Mouse (Mus musculus): ENCODE data around the gene Senp1. TPM values are rescaled to one million over a fixed set of nuclear protein-coding genes. Genes with fewer than 3 reads are reported as not detected.

Senp1 gene
- 52.8 TPM for polyA plus RNA-seq (2014; fragmentation: Illumina TruSeq; extraction: RNeasy Lipid Tissue Mini Kit (QIAGEN cat#74804))

GRCm38 (mm10) chr15:98093121-98094011, at the start of gene Senp1:
Gene Senp1, minus strand, starts transcription at chr15:98093744.

GRCm38 (mm10) chr15:98092372-98093120, 998 bp downstream of the Senp1 start, which contains the start of gene Pfkm:
Gene Pfkm, plus strand, starts transcription at chr15:98092589.

GRCm38 (mm10) chr15:98003822-98004739, 89.5 kb downstream of the Senp1 start, which contains the start of gene Col2a1:
Gene Col2a1, minus strand, starts transcription at chr15:98004695.

Other genes starting within 250 kb of the Senp1 start
- 3.2 TPM for gene Hdac7, start 249.2 kb downstream of the Senp1 start, polyA plus RNA-seq (2014; fragmentation: Illumina TruSeq; extraction: RNeasy Lipid Tissue Mini Kit (QIAGEN cat#74804))
- 1.7 TPM for gene Vdr, start 183.1 kb downstream of the Senp1 start, polyA plus RNA-seq (2014; fragmentation: Illumina TruSeq; extraction: RNeasy Lipid Tissue Mini Kit (QIAGEN cat#74804))
- 10.4 TPM for gene Tmem106c, start 129.5 kb downstream of the Senp1 start, polyA plus RNA-seq (2014; fragmentation: Illumina TruSeq; extraction: RNeasy Lipid Tissue Mini Kit (QIAGEN cat#74804))
- not detected for gene Col2a1, start 89.0 kb downstream of the Senp1 start, polyA plus RNA-seq (2014; fragmentation: Illumina TruSeq; extraction: RNeasy Lipid Tissue Mini Kit (QIAGEN cat#74804))
- gene Pfkm, start 1.2 kb downstream of the Senp1 start, polyA plus RNA-seq (2014; fragmentation: Illumina TruSeq; extraction: RNeasy Lipid Tissue Mini Kit (QIAGEN cat#74804)) = 5.7 TPM
- 23.2 TPM for gene Asb8, start 71.9 kb upstream of the Senp1 start, polyA plus RNA-seq (2014; fragmentation: Illumina TruSeq; extraction: RNeasy Lipid Tissue Mini Kit (QIAGEN cat#74804))
- 0.14 TPM for gene Ccdc184, start 73.4 kb upstream of the Senp1 start, polyA plus RNA-seq (2014; fragmentation: Illumina TruSeq; extraction: RNeasy Lipid Tissue Mini Kit (QIAGEN cat#74804))
- not detected for gene Olfr288, start 101.8 kb upstream of the Senp1 start, polyA plus RNA-seq (2014; fragmentation: Illumina TruSeq; extraction: RNeasy Lipid Tissue Mini Kit (QIAGEN cat#74804))
- gene Gm44579, start 127.2 kb upstream of the Senp1 start, polyA plus RNA-seq (2014; fragmentation: Illumina TruSeq; extraction: RNeasy Lipid Tissue Mini Kit (QIAGEN cat#74804)) = 2.5 TPM
- gene Olfr287, start 127.3 kb upstream of the Senp1 start, polyA plus RNA-seq (2014; fragmentation: Illumina TruSeq; extraction: RNeasy Lipid Tissue Mini Kit (QIAGEN cat#74804)) = not detected
- gene Olfr286, start 140.7 kb upstream of the Senp1 start, polyA plus RNA-seq (2014; fragmentation: Illumina TruSeq; extraction: RNeasy Lipid Tissue Mini Kit (QIAGEN cat#74804)) = not detected
- gene H1fnt, start 163.5 kb upstream of the Senp1 start, polyA plus RNA-seq (2014; fragmentation: Illumina TruSeq; extraction: RNeasy Lipid Tissue Mini Kit (QIAGEN cat#74804)) = not detected
- gene Zfp641, start 202.4 kb upstream of the Senp1 start, polyA plus RNA-seq (2014; fragmentation: Illumina TruSeq; extraction: RNeasy Lipid Tissue Mini Kit (QIAGEN cat#74804)) = 1.7 TPM
- gene Olfr285, start 223.6 kb upstream of the Senp1 start, polyA plus RNA-seq (2014; fragmentation: Illumina TruSeq; extraction: RNeasy Lipid Tissue Mini Kit (QIAGEN cat#74804)) = not detected
- not detected for gene Olfr284, start 247.2 kb upstream of the Senp1 start, polyA plus RNA-seq (2014; fragmentation: Illumina TruSeq; extraction: RNeasy Lipid Tissue Mini Kit (QIAGEN cat#74804))

Measured in ovary, adult 10 weeks (tissue).